Mouse (Mus musculus) myocyte (in vitro differentiated cells): ENCODE measurements around the gene Brd9.

Source experiments
- CEBPB ChIP-seq: IDR thresholded peaks from 2 replicates; pipeline ENCODE4 v1.6.1; 2011; ENCODE audit warnings: mild to moderate bottlenecking, moderate library complexity; ENCODE audit not compliant: poor library complexity, insufficient read depth, severe bottlenecking
- E2F4 ChIP-seq: IDR thresholded peaks from one replicate; pipeline ENCODE4 v1.6.1; 2011; ENCODE audit warnings: mild to moderate bottlenecking, control low read depth, moderate library complexity; ENCODE audit not compliant: insufficient read depth
- MAX ChIP-seq: IDR thresholded peaks from one replicate; pipeline ENCODE4 v1.6.1; 2011; ENCODE audit warnings: low read depth, mild to moderate bottlenecking, control low read depth
- MYOG ChIP-seq, 3 experiments: IDR thresholded peaks; one replicate each; pipeline ENCODE4 v1.6.1; 2011; ENCODE audit warnings: control low read depth in 2 of 3, low read depth in 2 of 3, mild to moderate bottlenecking in 2 of 3; ENCODE audit not compliant: insufficient read length in 2 of 3, control insufficient read depth in 1 of 3, insufficient read depth in 1 of 3
- POLR2A ChIP-seq: IDR thresholded peaks from one replicate; pipeline ENCODE4 v1.6.1; 2011; ENCODE audit warnings: low read depth, mild to moderate bottlenecking, control low read depth, moderate library complexity; ENCODE audit not compliant: insufficient read length
- POLR2AphosphoS2 ChIP-seq: IDR thresholded peaks from one replicate; pipeline ENCODE4 v1.6.1; 2011; ENCODE audit warnings: low read depth, control low read depth; ENCODE audit not compliant: insufficient read length
- REST ChIP-seq: IDR thresholded peaks from one replicate; pipeline ENCODE4 v1.6.1; 2011; ENCODE audit warnings: mild to moderate bottlenecking, control low read depth, moderate library complexity; ENCODE audit not compliant: insufficient read depth, insufficient read length
- TCF12 ChIP-seq: IDR thresholded peaks from one replicate; pipeline ENCODE4 v1.6.1; 2011; ENCODE audit warnings: mild to moderate bottlenecking, control low read depth; ENCODE audit not compliant: poor library complexity, insufficient read depth, severe bottlenecking
- USF1 ChIP-seq: IDR thresholded peaks from one replicate; pipeline ENCODE4 v1.6.1; 2011; ENCODE audit warnings: low read depth, mild to moderate bottlenecking, control low read depth, moderate library complexity

DNA sequence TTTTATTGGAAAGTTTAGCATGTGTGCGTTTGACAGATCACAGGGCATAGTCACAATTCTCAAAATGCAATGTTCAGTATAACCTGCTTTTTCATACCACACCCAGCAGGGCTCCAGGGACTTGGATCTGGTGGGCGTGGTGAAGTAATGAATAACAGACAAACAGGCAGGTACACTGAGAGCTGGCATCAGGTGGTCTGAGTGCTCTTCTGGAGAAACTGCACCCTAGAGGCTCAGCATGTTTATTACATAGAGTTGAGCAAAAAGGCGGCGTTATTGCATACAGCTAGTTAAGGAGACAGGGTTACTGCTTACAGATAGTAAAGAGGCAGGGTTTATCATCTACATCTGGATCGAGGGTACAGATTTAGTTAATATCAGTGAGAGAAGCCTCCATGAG is 52.7 kb downstream of the Brd9 start:
- no peak for TF ChIP-seq TCF12
- TF ChIP-seq E2F4: no peak
- no peak for TF ChIP-seq POLR2A
- TF ChIP-seq MAX: no peak
- no peak for TF ChIP-seq USF1
- TF ChIP-seq MYOG (IDR thresholded peaks at IDR 0.05; ENCODE audit: control insufficient read depth in 1 of 3, insufficient read depth in 1 of 3, insufficient read length in 2 of 3, low read depth in 2 of 3): no peak
- TF ChIP-seq REST: no peak
- no peak for TF ChIP-seq POLR2AphosphoS2
- no peak for TF ChIP-seq CEBPB
